Mouse (Mus musculus): ENCODE results near the gene Gprc5d. TPM values are rescaled to one million over a fixed set of nuclear protein-coding genes. Genes with fewer than 3 reads are reported as not detected.

Gene Gprc5d
- total RNA-seq, 2 experiments from 2014 or later = not detected

DNA sequence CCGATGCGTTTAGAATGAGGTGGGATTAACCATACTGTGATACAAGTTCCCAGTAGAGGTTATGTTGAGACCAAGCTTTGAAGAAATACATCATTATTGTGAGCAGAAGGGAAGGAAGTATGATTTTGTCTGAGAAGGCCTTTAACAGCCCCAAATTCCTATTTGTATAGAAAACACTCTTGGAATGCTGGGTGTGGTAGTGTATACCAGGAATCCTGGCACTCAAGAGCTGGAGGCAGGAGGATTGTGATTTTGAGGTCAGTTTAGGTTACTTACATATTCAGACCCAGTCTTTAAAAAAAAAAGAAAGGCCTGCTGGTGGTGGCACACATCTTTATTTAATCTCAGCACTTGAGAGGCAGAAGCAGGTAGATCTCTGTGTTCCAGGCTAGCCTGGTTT is 47.7 kb downstream of the Gprc5d start:
- DNase-seq (ENCODE audit: low spot score in 2 of 2) = no peak

DNA sequence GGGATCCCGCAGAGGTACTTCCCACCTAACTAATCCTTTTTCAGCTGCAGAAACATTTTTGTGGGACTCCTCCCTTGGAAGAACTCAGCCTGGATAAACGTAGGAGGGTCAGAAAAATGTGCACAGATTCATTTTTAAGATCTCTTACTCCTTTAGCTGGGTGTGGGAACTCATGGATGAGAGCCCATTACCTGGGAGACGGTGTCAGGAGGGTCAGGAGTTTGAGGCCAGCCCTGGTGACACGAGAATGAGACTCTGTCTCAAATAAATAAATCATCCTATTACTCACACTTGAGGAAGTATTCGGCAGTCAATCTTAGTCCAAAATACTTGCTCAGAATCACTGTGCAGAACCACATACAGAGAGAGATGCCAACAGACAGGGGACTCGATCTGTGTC is 48.2 kb downstream of the Gprc5d start:
- DNase-seq (ENCODE audit: low spot score in 2 of 2) = no peak

DNA sequence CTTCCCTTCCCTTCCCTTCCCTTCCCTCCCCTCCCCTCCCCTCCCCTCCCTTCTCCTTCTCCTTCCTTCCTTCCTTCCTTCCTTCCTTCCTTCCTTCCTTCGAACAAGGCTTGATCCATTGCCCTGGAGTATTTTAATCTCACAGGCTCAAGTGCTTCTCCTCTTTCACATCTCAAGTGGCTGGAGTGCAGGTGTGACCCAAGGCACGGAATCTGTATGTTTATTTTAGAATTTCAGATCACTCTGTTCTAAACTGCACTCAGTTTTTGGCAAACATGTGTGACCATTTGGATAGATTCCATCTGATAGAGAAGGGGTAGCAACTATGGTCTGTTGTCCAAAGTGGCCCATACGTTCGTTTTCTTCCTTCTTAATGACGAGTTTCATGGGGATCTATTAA is 49.9 kb downstream of the Gprc5d start:
- no peak for DNase-seq (ENCODE audit: low spot score in 2 of 2)

GRCm38 (mm10) chr6:135066795-135067445 is 51.2 kb downstream of the Gprc5d start:
- no peak for DNase-seq (ENCODE audit: low spot score in 2 of 2)

DNA sequence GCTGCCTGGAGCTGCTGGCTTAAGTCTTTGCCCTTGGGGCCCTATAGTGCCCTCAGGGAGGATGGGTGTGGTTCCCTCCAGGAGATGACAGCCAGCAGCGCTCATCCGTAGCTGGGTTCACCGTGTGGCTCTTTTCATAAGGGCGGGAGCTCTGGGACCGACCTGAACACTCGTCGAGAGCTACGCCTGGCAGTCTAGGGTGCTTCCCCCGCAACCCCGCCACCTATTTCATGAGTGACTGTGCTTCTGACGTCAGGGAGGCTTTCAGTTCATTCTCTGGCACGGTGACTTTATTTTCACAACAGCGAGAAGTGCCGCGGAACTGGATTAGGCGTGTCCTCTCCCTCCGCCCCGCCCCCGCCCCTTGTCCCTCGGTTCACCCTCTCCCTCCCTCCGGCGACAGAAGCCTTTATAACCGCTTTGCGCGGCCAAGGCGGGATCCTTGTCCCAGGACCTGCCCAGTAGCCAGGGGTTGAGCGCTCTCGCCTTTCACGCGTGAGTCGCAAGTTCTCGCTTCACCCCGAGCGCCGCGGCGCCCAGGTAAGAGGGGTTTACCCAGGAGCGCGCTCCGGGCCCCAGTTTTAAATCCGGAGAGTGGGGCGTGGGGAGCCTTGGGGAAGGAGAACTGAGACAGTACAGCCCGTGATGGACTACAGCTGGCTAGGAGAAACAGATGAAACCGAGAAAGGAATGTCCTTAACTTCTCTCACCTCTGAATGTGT is 52.7 kb downstream of the Gprc5d start, which contains the start of gene Gprc5a:
Gprc5a (plus strand) TSS at position 416 of the 722 bp plus-strand sequence.
- DNase-seq (ENCODE audit: low spot score in 2 of 2) = peak; percentile 10 to 14

DNA sequence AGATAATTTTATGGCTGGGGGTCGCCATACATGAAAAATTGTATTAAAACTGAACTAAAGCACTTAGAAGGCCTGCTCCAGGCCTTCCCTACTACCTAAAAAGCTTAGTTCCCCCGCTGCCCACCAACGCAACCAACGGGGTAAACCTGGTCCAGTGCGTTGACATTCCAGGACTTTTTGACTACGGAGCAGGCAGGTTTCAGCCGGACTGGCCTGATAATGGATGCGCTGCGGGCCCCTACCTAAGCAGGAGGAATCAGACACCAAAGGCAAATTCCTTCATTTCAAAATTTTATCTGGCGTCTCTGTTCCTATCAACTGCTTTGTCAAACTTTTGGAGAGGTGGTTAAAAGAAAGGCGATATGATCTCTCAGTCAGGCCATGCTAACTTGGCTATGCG is 53.5 kb downstream of the Gprc5d start:
- no peak for DNase-seq (ENCODE audit: low spot score in 2 of 2)

GRCm38 (mm10) chr6:135060728-135061127 is 57.4 kb downstream of the Gprc5d start:
- DNase-seq (ENCODE audit: low spot score in 2 of 2) = no peak

Other genes with a start within 250 kb of the Gprc5d start
- 10 to 100 TPM; 13.6 to 16.4 TPM for gene Gpr19, start 219.7 kb downstream of the Gprc5d start, total RNA-seq (2021)
- 10 to 100 TPM; 53.4 to 53.8 TPM for gene Cdkn1b, start 197.9 kb downstream of the Gprc5d start, total RNA-seq (2021)
- 1 to 10 TPM; 6.5 to 8.2 TPM for gene Apold1, start 136.6 kb downstream of the Gprc5d start, total RNA-seq (2021)
- gene Ddx47, start 106.7 kb downstream of the Gprc5d start, total RNA-seq (2021) = 10 to 100 TPM; 74.1 to 84.0 TPM
- gene Gprc5a, start 52.6 kb downstream of the Gprc5d start, total RNA-seq (2021) = 1 to 10 TPM; 1.7 to 3.0 TPM
- 10 to 100 TPM; 40.8 to 44.7 TPM for gene Fam234b, start 79.7 kb upstream of the Gprc5d start, total RNA-seq (2021)
- gene Hebp1, start 79.7 kb upstream of the Gprc5d start, total RNA-seq (2021) = 10 to 100 TPM; 41.4 to 43.6 TPM
- gene Gsg1, start 136.1 kb upstream of the Gprc5d start, total RNA-seq (2021) = not detected
- not detected for gene Pbp2, start 192.1 kb upstream of the Gprc5d start, total RNA-seq (2021)
- gene Emp1, start 244.3 kb upstream of the Gprc5d start, total RNA-seq (2021) = 100 to 1,000 TPM; 110 to 112 TPM